Mouse (Mus musculus) heart, embryonic 14.5 days (tissue): ENCODE results near the gene Pdk1. TPM values are rescaled to one million over a fixed set of nuclear protein-coding genes. Genes with fewer than 3 reads are reported as not detected.
"Not testable (repeated sequence)": the region's sequence is repeated elsewhere in the genome, so short reads cannot be mapped to it uniquely, and the experiment has no call there.

Source experiments
- ATAC-seq: fragments of 200-750 bp; cut with Nextera tagmentation; 2 replicates; pipeline ENCODE4 v1.8.0; 2017; ENCODE audit warnings: low read depth, moderate TSS enrichment; ENCODE audit not compliant: insufficient number of reproducible peaks, insufficient read depth, low FRiP score
- H3K27ac ChIP-seq, 2 experiments: fragments of 200-500 bp in 1 of 2; fragments of 300-500 bp in 1 of 2; sonication (generic) in 1 of 2; replicated peaks in 1 of 2; 2 replicates each; pipeline ENCODE4 v1.5.1; 2012 to 2014; ENCODE audit warnings: low read depth in 2 of 2, low read length in 2 of 2, control low read depth in 1 of 2, mild to moderate bottlenecking in 1 of 2, mixed read lengths in 1 of 2; ENCODE audit not compliant: control insufficient read depth in 1 of 2, insufficient read depth in 1 of 2
- H3K27me3 ChIP-seq: fragments of 300-500 bp; sonication (generic); 2 replicates; pipeline ENCODE4 v1.6.1; 2014; ENCODE audit warnings: mild to moderate bottlenecking, low read length, control low read depth; ENCODE audit not compliant: control insufficient read depth, insufficient read depth
- H3K36me3 ChIP-seq: fragments of 300-500 bp; sonication (generic); 2 replicates; pipeline ENCODE4 v1.6.1; 2014; ENCODE audit warnings: mild to moderate bottlenecking, control low read depth, low read length, mixed read lengths; ENCODE audit not compliant: control insufficient read depth, insufficient read depth
- H3K4me1 ChIP-seq, 2 experiments: fragments of 200-500 bp in 1 of 2; fragments of 300-500 bp in 1 of 2; sonication (generic) in 1 of 2; 2 replicates each; pipeline ENCODE4 v1.6.1; 2012 to 2014; ENCODE audit warnings: low read length in 2 of 2, control low read depth in 1 of 2, mixed read lengths in 1 of 2; ENCODE audit not compliant: control insufficient read depth in 2 of 2, insufficient read depth in 2 of 2
- H3K4me2 ChIP-seq: fragments of 300-500 bp; sonication (generic); 2 replicates; pipeline ENCODE4 v1.6.1; 2014; ENCODE audit warnings: mild to moderate bottlenecking, low read length
- H3K4me3 ChIP-seq, 2 experiments: fragments of 200-500 bp in 1 of 2; fragments of 300-500 bp in 1 of 2; sonication (generic) in 1 of 2; 2 replicates each; pipeline ENCODE4 v1.5.1; 2012 to 2014; ENCODE audit warnings: low read length in 2 of 2, mild to moderate bottlenecking in 2 of 2, control low read depth in 1 of 2, low read depth in 1 of 2, moderate library complexity in 1 of 2; ENCODE audit not compliant: control insufficient read depth in 1 of 2, insufficient read depth in 1 of 2
- H3K9ac ChIP-seq: fragments of 300-500 bp; sonication (generic); 2 replicates; pipeline ENCODE4 v1.6.1; 2014; ENCODE audit warnings: mild to moderate bottlenecking, low read length
- H3K9me3 ChIP-seq: fragments of 300-500 bp; sonication (generic); 2 replicates; pipeline ENCODE4 v1.6.1; 2016; ENCODE audit warnings: low read length, control low read depth; ENCODE audit not compliant: control insufficient read depth
- WGBS: fragments of 180-500 bp; shearing (Covaris S2); extraction: QIAGEN DNeasy Blood & Tissue Kit; methylation state at CpG from one replicate; pipeline ENCODE4 v1.1.7; 2014; 5-methylcytosine and 5-hydroxymethylcytosine counted together
- polyA plus RNA-seq: library from polyadenylated mRNA; unstranded; fragments of >200 nt; fragmentation: Nextera tagmentation; extraction: Ambion mirVana; gene quantifications from 2 replicates; pipeline ENCODE4 v1.2.1, GENCODE M21; 2014

Gene Pdk1
- polyA plus RNA-seq, 1 experiment from 2014 or later: 129 TPM

GRCm38 (mm10) chr2:71837261-71837660, 35.8 kb upstream of the Pdk1 start:
- H3K4me2 ChIP-seq: no peak overlapping the region
- 59% methylated on average over 4 of the region's 4 CpGs for WGBS
- no peaks in the 10 kb centered on the region for H3K9me3 ChIP-seq
- H3K9ac ChIP-seq: no peak overlapping the region
- peaks cover 75% of the 10 kb centered on the region for H3K36me3 ChIP-seq
- no peak overlapping the region for H3K27ac ChIP-seq
- no peak overlapping the region for H3K4me3 ChIP-seq
- H3K27me3 ChIP-seq: no peaks in the 10 kb centered on the region
- peaks cover 0 to 4% of the 10 kb centered on the region in 2 experiments; a peak in 2 of 4 replicates for H3K4me1 ChIP-seq
- no peak for ATAC-seq

GRCm38 (mm10) chr2:71837791-71838190, 35.2 kb upstream of the Pdk1 start:
- no peak for ATAC-seq
- H3K4me1 ChIP-seq: peaks cover 0 to 4% of the 10 kb centered on the region in 2 experiments; a peak in 1 of 4 replicates
- H3K4me2 ChIP-seq: no peak overlapping the region
- no peaks in the 10 kb centered on the region for H3K27me3 ChIP-seq
- 25% methylated on average over 6 of the region's 6 CpGs for WGBS
- H3K36me3 ChIP-seq: peaks cover 80% of the 10 kb centered on the region
- no peaks in the 10 kb centered on the region for H3K9me3 ChIP-seq
- no peak overlapping the region for H3K4me3 ChIP-seq
- H3K27ac ChIP-seq: no peak overlapping the region
- H3K9ac ChIP-seq: no peak overlapping the region

GRCm38 (mm10) chr2:71843316-71843715, 29.7 kb upstream of the Pdk1 start:
- Histone ChIP-seq H3K27ac (no peak overlapping the region), H3K4me1 (no peaks in the 10 kb centered on the region), H3K36me3 (peaks cover 95% of the 10 kb centered on the region), H3K9ac (no peak overlapping the region), H3K4me3 (no peak overlapping the region), H3K27me3 (no peaks in the 10 kb centered on the region), H3K9me3 (no peaks in the 10 kb centered on the region), H3K4me2 (no peak overlapping the region)
- 63% methylated on average over 9 of the region's 9 CpGs for WGBS
- no peak for ATAC-seq

- Histone ChIP-seq H3K4me1 (no peaks in the 10 kb centered on the region), H3K9ac (no peak overlapping the region), H3K27me3 (no peaks in the 10 kb centered on the region), H3K27ac (no peak overlapping the region), H3K9me3 (no peaks in the 10 kb centered on the region), H3K4me3 (no peak overlapping the region), H3K36me3 (peaks cover 95% of the 10 kb centered on the region), H3K4me2 (no peak overlapping the region)
- WGBS: 75% methylated on average over 6 of the region's 6 CpGs
- no peak for ATAC-seq
Observed at GRCm38 (mm10) chr2:71844906-71845305, 28.1 kb upstream of the Pdk1 start.

- WGBS: 6% methylated on average over 6 of the region's 8 CpGs
- not testable (repeated sequence) for H3K27me3 ChIP-seq, H3K9me3 ChIP-seq, ATAC-seq, H3K4me2 ChIP-seq, H3K27ac ChIP-seq, H3K9ac ChIP-seq, H3K4me3 ChIP-seq, H3K4me1 ChIP-seq
- H3K36me3 ChIP-seq: peaks cover 77% of the 10 kb centered on the region
Observed at GRCm38 (mm10) chr2:71852161-71852560, 20.9 kb upstream of the Pdk1 start.

GRCm38 (mm10) chr2:71855076-71855475, 17.9 kb upstream of the Pdk1 start:
- no peak overlapping the region for H3K4me3 ChIP-seq

GRCm38 (mm10) chr2:71863531-71864173, 9.4 kb upstream of the Pdk1 start:
- WGBS: 85% methylated on average over 5 of the region's 5 CpGs
- ATAC-seq: no peak
- Histone ChIP-seq H3K27me3 (no peaks in the 10 kb centered on the region), H3K27ac (no peak overlapping the region), H3K4me2 (no peak overlapping the region), H3K4me1 (peaks cover 3 to 10% of the 10 kb centered on the region in 2 experiments), H3K36me3 (0 out of 2 replicates have a peak, but pooled peaks cover 2% of the 10 kb centered on the region), H3K4me3 (no peak overlapping the region), H3K9ac (no peak overlapping the region), H3K9me3 (no peaks in the 10 kb centered on the region)

More at GRCm38 (mm10) chr2:71855076-71855475, 17.9 kb upstream of the Pdk1 start:
- H3K4me1 ChIP-seq: no peaks in the 10 kb centered on the region
- H3K27ac ChIP-seq: no peak overlapping the region
- ATAC-seq: no peak
- H3K27me3 ChIP-seq: no peaks in the 10 kb centered on the region
- H3K9me3 ChIP-seq: no peaks in the 10 kb centered on the region
- no peak overlapping the region for H3K4me2 ChIP-seq
- no peak overlapping the region for H3K9ac ChIP-seq
- H3K36me3 ChIP-seq: peaks cover 59% of the 10 kb centered on the region
- 82% methylated on average over 5 of the region's 5 CpGs for WGBS

GRCm38 (mm10) chr2:71865022-71865421, 8.0 kb upstream of the Pdk1 start:
- Histone ChIP-seq H3K9me3 (no peaks in the 10 kb centered on the region), H3K36me3 (no peaks in the 10 kb centered on the region), H3K4me3 (no peak overlapping the region), H3K9ac (no peak overlapping the region), H3K4me2 (no peak overlapping the region), H3K27ac (no peak overlapping the region), H3K27me3 (no peaks in the 10 kb centered on the region), H3K4me1 (peaks cover 3 to 10% of the 10 kb centered on the region in 2 experiments)
- no peak for ATAC-seq
- 15% methylated on average over 3 of the region's 3 CpGs for WGBS
